Mouse (Mus musculus): ENCODE measurements around the gene Eef2. TPM values are rescaled to one million over a fixed set of nuclear protein-coding genes. Genes with fewer than 3 reads are reported as not detected.

Gene Eef2
- 1,714 and 1,773 TPM in 2 replicates for total RNA-seq (2017)

- peak; percentile 34 to 47; a peak in 3 of 4 replicates for ATAC-seq (replicated peaks in 1 of 2; ENCODE audit: insufficient read depth in 1 of 2, low FRiP score in 2 of 2, low TSS enrichment in 1 of 2, low read depth in 1 of 2, poor library complexity in 2 of 2, severe bottlenecking in 2 of 2)
Measured at GRCm38 (mm10) chr10:81176466-81177271, at the start of gene Eef2. Gene Eef2, plus strand, starts transcription at chr10:81176631.

GRCm38 (mm10) chr10:81134181-81134587 lies 42.2 kb upstream of the Eef2 start:
- ATAC-seq (replicated peaks in 1 of 2; ENCODE audit: insufficient read depth in 1 of 2, low FRiP score in 2 of 2, low TSS enrichment in 1 of 2, low read depth in 1 of 2, poor library complexity in 2 of 2, severe bottlenecking in 2 of 2): peak; percentile 50 to 61

- no peak for ATAC-seq (replicated peaks in 1 of 2; ENCODE audit: insufficient read depth in 1 of 2, low FRiP score in 2 of 2, low TSS enrichment in 1 of 2, low read depth in 1 of 2, poor library complexity in 2 of 2, severe bottlenecking in 2 of 2)
Measured at GRCm38 (mm10) chr10:81134966-81135681, 41.3 kb upstream of the Eef2 start, which contains the start of gene Zbtb7a. Gene Zbtb7a, plus strand, starts transcription at chr10:81135220.

GRCm38 (mm10) chr10:81135831-81136705 lies 40.4 kb upstream of the Eef2 start:
- no peak for ATAC-seq (replicated peaks in 1 of 2; ENCODE audit: insufficient read depth in 1 of 2, low FRiP score in 2 of 2, low TSS enrichment in 1 of 2, low read depth in 1 of 2, poor library complexity in 2 of 2, severe bottlenecking in 2 of 2)

- no peak for ATAC-seq (replicated peaks in 1 of 2; ENCODE audit: insufficient read depth in 1 of 2, low FRiP score in 2 of 2, low TSS enrichment in 1 of 2, low read depth in 1 of 2, poor library complexity in 2 of 2, severe bottlenecking in 2 of 2)
Measured at GRCm38 (mm10) chr10:81136706-81137231, 39.7 kb upstream of the Eef2 start.

- peak; percentile 76 to 86 for ATAC-seq (replicated peaks in 1 of 2; ENCODE audit: insufficient read depth in 1 of 2, low FRiP score in 2 of 2, low TSS enrichment in 1 of 2, low read depth in 1 of 2, poor library complexity in 2 of 2, severe bottlenecking in 2 of 2)
Measured at GRCm38 (mm10) chr10:81137252-81138130, 38.9 kb upstream of the Eef2 start.

- ATAC-seq (replicated peaks in 1 of 2; ENCODE audit: insufficient read depth in 1 of 2, low FRiP score in 2 of 2, low TSS enrichment in 1 of 2, low read depth in 1 of 2, poor library complexity in 2 of 2, severe bottlenecking in 2 of 2): peak; percentile 2 to 20; a peak in 2 of 4 replicates
Measured at GRCm38 (mm10) chr10:81138131-81138782, 38.2 kb upstream of the Eef2 start.

GRCm38 (mm10) chr10:81138821-81139528 lies 37.5 kb upstream of the Eef2 start:
- no peak for ATAC-seq (replicated peaks in 1 of 2; ENCODE audit: insufficient read depth in 1 of 2, low FRiP score in 2 of 2, low TSS enrichment in 1 of 2, low read depth in 1 of 2, poor library complexity in 2 of 2, severe bottlenecking in 2 of 2)

GRCm38 (mm10) chr10:81139529-81139846 lies 36.9 kb upstream of the Eef2 start:
- no peak for ATAC-seq (replicated peaks in 1 of 2; ENCODE audit: insufficient read depth in 1 of 2, low FRiP score in 2 of 2, low TSS enrichment in 1 of 2, low read depth in 1 of 2, poor library complexity in 2 of 2, severe bottlenecking in 2 of 2)

- ATAC-seq (replicated peaks in 1 of 2; ENCODE audit: insufficient read depth in 1 of 2, low FRiP score in 2 of 2, low TSS enrichment in 1 of 2, low read depth in 1 of 2, poor library complexity in 2 of 2, severe bottlenecking in 2 of 2): no peak
Measured at GRCm38 (mm10) chr10:81140005-81140404, 36.4 kb upstream of the Eef2 start.

GRCm38 (mm10) chr10:81140717-81141454 lies 35.5 kb upstream of the Eef2 start:
- no peak for ATAC-seq (replicated peaks in 1 of 2; ENCODE audit: insufficient read depth in 1 of 2, low FRiP score in 2 of 2, low TSS enrichment in 1 of 2, low read depth in 1 of 2, poor library complexity in 2 of 2, severe bottlenecking in 2 of 2)

- no peak for ATAC-seq (replicated peaks in 1 of 2; ENCODE audit: insufficient read depth in 1 of 2, low FRiP score in 2 of 2, low TSS enrichment in 1 of 2, low read depth in 1 of 2, poor library complexity in 2 of 2, severe bottlenecking in 2 of 2)
Measured at GRCm38 (mm10) chr10:81141455-81142210, 34.8 kb upstream of the Eef2 start.

- ATAC-seq (replicated peaks in 1 of 2; ENCODE audit: insufficient read depth in 1 of 2, low FRiP score in 2 of 2, low TSS enrichment in 1 of 2, low read depth in 1 of 2, poor library complexity in 2 of 2, severe bottlenecking in 2 of 2): no peak
Measured at GRCm38 (mm10) chr10:81142551-81142981, 33.9 kb upstream of the Eef2 start.

- ATAC-seq (replicated peaks in 1 of 2; ENCODE audit: insufficient read depth in 1 of 2, low FRiP score in 2 of 2, low TSS enrichment in 1 of 2, low read depth in 1 of 2, poor library complexity in 2 of 2, severe bottlenecking in 2 of 2): no peak
Measured at GRCm38 (mm10) chr10:81143157-81143633, 33.2 kb upstream of the Eef2 start.

All from hematopoietic stem cell, adult 5-6 weeks (primary cell).